Mouse (Mus musculus) ES-Bruce4 (cell line): ENCODE measurements around the gene Sox15.

Experiments
- CTCF ChIP-seq: IDR thresholded peaks from one replicate; pipeline ENCODE4 v1.8.1; 2011; ENCODE audit warnings: low read depth, low read length
- POLR2A ChIP-seq: IDR thresholded peaks from one replicate; pipeline ENCODE4 v1.8.1; 2011; ENCODE audit warnings: low read length; ENCODE audit not compliant: insufficient read depth

DNA sequence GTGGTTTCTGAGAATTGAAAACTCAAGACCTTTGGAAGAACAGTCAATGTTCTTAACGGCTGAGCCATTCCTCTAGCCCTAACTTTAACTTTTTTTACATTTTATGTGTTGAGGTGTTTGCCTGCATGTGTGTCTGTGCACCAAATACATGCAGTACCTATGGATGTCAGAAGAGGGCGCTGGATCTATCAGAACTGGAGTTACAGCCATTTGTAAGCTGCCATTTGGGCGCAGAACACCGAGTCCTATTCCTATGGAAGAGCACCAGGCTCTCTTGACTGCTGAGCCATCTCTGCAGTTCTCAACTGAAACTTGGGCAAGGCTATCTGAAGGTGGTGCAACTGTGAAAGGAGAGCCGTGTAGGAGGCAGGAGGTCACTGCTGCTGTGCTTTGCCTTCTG, 43.5 kb downstream of the Sox15 start:
- TF ChIP-seq POLR2A: no peak
- TF ChIP-seq CTCF: peak; percentile 33
